Mouse (Mus musculus) lung, adult 2 months (tissue): ENCODE measurements around the gene Muc13.

Experiments used
- CTCF ChIP-seq: fragments of 200-500 bp; IDR thresholded peaks from 2 replicates; pipeline ENCODE4 v1.5.1; 2011; ENCODE audit warnings: mild to moderate bottlenecking, low read length, control low read depth; ENCODE audit not compliant: insufficient read depth
- POLR2A ChIP-seq: fragments of 200-500 bp; IDR thresholded peaks from 2 replicates; pipeline ENCODE4 v1.6.1; 2011; ENCODE audit warnings: low read depth, mild to moderate bottlenecking, control low read depth, low read length, borderline replicate concordance; ENCODE audit errors: extremely low read depth

GRCm38 (mm10) chr16:33766309-33766708, 27.5 kb upstream of the Muc13 start:
- TF ChIP-seq CTCF (no peak), POLR2A (no peak)
